Mouse (Mus musculus) left cerebral cortex, adult 18-20 months (tissue): Measurements from ENCODE around the gene Gm8906. TPM values are rescaled to one million over a fixed set of nuclear protein-coding genes. Genes with fewer than 3 reads are reported as not detected.
"Not testable (repeated sequence)": the region's sequence is repeated elsewhere in the genome, so short reads cannot be mapped to it uniquely, and the experiment has no call there.

Experiments used
- DNase-seq, 2 experiments: peaks; one replicate each; pipeline ENCODE4 v3.0.0; 2021 to 2022; ENCODE audit warnings: low spot score in 2 of 2, mixed read lengths in 1 of 2
- long read RNA-seq, 2 experiments: library from polyadenylated mRNA; stranded (forward); transcript quantifications; one replicate each; pipeline ENCODE4 v2.0.0; 2021
- total RNA-seq, 2 experiments: library from RNA; stranded (reverse); gene quantifications; 2 replicates each; pipeline ENCODE4 v1.2.3; 2021

Gm8906 gene
- not detected for total RNA-seq
- long read RNA-seq, experiment 1: 0 reads
- long read RNA-seq, experiment 2: 0 reads

- DNase-seq: not testable (repeated sequence)
These were observed at the start of gene Gm8906 for GRCm38 (mm10) chr5:11502385-11502784. TSS of gene Gm8906 (plus strand) at chr5:11502685.

Other genes with a start within 250 kb of the Gm8906 start
- not detected for gene Gm8890, start 246.7 kb upstream of the Gm8906 start, total RNA-seq
- not detected for gene Speer1, start 161.2 kb upstream of the Gm8906 start, total RNA-seq
- gene Gm8897, start 86.3 kb upstream of the Gm8906 start, total RNA-seq: not detected
- not detected for gene Gm6460, start 92.2 kb downstream of the Gm8906 start, total RNA-seq
- gene Gm8922, start 179.3 kb downstream of the Gm8906 start, total RNA-seq: not detected